Mouse (Mus musculus) adrenal gland, postnatal 25 days (tissue): ENCODE data around the gene Bicd2. TPM values are rescaled to one million over a fixed set of nuclear protein-coding genes. Genes with fewer than 3 reads are reported as not detected.

Source experiments
- DNase-seq: peaks from one replicate; pipeline ENCODE4 v3.0.0; 2021; ENCODE audit warnings: mixed read lengths
- total RNA-seq: library from RNA; stranded (reverse); gene quantifications from 2 replicates; pipeline ENCODE4 v1.2.3, GENCODE M21; 2021

Gene Bicd2
- total RNA-seq, 1 experiment from 2014 or later, result 43.7 TPM

DNA sequence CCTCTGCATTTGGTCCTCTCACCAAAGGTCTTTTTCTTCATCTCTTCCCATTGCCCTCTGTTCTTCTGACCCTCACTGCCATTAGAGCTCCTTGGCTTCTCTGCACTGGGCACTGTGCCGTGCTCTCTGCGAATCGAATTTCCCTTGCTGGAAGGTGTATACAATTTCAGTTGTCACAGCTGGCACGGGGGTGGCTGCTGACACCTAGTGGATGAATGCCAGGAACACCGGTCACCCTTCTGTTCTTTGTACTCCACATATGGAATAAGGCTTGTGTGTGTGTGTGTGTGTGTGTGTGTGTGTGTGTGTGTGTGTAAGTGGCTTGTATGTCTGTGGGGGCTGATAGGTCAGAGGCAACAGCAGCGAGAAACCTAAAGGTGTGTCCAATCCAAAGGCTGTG is 58.8 kb downstream of the Bicd2 start:
- no peak for DNase-seq

DNA sequence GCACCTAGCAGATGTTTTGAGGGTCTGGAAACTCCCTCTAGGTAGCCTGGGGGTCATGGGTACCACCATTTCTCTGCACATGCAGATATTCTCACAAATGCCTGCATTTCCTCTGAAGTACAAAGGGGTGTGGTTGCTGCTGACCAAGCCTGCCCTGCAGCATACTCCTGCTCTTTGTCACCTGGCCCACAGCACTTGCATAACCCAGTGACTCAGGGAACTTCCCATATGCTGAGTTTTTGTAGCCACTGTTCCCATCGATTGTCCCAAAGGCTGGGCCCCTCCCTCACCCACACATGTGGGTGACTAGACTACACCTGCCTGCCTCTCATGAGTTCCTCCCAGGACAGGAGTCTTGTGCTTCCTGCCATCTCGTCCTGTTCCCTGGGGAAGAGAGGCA is 61.2 kb downstream of the Bicd2 start:
- no peak for DNase-seq

DNA sequence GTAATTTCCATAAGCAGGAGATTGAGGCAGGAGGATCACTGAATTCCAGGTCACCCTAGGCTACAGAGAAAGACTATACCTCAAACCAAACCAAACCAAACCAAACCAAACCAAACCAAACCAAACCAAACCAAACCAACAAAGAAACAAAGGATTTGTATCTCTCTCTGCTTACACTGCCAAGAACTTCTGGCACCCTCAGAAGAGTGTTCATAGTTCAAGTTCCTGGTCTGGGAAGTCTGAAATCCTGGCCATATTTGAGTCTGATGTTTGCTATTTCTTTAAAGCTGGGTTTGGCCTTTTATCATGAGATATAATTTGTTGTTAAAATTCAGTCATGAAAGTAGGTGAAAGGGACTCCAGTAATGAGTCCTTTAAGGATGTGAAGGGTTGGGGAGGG is 66.4 kb downstream of the Bicd2 start:
- DNase-seq, result no peak

DNA sequence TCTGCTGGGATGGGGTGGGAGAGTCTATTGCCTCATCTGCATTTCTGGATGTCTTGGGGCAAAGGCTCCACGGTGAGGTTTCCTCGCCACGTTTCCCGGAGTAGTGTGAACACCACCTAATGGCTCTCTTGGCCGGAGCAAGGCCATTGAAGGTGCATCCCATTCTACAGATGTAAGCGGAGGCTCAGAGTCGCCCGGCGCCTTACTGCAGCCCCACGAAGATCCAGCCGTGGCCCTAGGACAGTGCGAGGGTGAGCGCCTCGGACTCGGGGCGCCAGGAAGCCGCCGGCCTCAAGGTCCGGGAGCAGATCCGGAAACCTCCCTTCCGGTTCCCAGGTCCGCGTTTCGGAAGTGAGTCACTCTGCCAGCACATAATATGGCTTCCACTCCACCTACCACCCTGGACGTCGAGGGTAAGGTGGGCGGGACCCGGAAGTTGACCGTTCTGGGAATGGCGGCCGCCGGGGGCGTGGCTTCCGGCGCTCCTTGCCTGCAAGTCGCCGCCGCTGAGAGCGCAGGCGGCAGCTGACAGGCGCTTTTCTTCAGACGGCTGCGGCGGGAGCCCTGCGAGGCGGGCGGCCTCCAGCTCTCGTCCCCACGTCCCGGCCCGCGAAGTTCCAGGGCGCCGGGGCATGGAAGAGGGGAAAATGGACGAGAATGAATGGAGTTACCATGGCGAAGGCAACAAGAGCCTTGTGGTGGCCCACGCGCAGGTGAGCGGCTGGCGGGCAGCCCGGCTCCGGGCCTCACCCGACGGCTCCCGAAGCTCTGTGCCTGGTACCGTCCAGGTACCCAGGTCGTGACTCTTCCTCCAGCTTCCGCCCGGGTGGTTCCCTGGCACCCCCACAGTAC is 79.6 kb downstream of the Bicd2 start, which contains the start of gene Ippk:
Ippk (plus strand) TSS at position 496 of the 852 bp plus-strand sequence.
- DNase-seq, result peak; percentile 97

DNA sequence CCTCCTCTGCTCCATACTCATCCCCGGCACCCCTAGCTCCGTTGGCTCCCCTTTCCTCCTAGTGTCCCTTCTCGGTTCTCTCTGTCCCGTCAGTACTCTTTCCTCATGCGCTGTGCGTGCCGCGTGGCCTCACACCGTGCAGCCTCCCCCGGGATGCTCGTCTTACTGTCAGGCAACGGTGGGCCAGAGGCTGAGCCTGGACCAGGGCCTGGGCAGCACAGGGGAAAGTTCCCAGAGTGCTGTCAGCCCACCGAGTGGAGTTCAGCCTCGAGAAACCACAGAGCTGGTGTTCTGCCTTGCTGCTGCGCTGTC is 80.2 kb downstream of the Bicd2 start:
- peak; percentile 24 for DNase-seq

DNA sequence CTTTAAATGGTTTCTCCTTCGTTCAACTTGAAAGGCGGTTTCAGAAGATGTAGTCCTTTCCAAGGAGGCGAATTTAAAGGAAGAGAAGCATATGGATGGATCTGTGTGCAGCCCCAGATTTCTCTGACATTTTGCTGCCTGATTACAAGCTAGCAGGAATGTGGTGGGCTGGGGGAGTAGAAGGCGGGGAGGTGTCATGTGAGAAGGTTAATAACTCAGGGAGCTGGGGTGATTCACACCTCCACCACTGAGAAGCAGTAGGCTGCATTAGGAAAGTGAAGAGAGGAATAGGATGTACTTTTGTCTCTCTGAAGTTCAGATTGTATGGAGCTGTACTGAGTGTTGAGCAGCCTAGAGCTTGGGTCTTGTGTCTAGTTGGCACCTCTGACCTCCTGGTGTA is 80.6 kb downstream of the Bicd2 start:
- DNase-seq, result no peak

DNA sequence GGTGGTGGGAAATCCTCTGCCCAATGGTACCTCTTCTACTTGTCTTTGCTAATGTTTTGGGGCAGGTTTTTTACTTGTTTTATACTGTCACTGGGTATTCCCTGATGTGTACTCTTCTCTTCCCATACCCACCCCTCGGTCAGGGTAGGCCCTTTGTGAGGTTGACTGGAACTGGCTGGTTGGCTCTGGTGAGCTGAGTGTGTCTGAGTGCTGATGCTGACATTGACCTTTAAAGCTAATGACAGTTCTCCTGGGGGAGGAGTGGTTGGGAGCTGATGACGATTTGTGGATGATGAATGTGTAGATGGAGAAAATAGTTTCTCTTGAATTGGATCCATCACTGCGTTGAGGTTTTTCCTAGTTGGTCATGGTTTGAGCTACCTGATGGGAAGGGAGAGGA is 85.4 kb downstream of the Bicd2 start:
- DNase-seq, result peak; percentile 33

DNA sequence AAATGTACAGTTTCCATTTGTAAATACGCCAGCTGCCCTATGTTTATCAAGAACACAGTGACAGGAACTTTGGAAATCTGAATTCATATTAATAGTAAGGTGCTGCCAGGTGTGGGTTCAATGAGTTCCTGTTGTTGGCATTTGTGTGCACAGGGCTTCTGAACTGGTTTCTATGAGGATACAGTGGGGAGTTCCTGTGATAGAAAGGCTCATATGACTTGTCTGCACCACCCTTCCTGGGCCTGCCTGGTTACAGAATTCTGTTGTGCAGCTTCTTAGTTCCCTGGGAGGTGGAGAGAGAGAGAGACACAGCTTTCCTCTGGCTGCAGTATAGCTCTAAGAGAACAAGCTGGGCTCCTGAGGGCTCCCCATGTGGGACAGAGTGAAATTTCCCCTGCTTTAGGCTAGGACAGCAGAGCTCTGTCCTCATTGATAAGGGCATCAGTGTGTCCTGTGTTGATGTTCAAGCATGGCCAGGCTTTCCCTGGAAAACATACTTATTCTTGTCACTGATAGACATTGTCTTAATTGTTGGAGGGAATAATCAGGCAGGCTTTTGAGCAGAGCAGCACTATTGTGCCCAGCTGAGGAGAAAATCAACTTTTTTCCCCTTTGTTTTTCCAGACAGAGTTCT is 86.8 kb downstream of the Bicd2 start:
- DNase-seq, result no peak

DNA sequence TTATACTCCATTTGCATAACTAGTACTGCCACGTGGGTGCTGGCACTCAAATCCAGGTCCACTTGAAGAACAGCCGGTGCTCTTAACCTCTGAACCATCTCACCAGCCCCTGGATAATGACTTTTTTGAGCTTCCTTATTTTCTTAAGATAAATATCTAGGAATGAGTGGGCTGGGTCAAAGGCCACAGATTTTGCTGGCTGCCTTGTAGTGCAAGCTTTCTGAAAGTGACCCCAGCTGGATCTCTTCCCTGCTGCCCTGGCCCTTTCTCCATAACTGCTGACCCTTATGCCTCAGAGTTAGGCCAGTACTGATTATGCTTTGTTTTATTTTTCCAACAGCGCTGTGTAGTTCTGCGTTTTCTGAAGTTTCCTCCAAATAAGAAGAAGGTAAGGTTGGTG is 89.1 kb downstream of the Bicd2 start:
- DNase-seq, result no peak

DNA sequence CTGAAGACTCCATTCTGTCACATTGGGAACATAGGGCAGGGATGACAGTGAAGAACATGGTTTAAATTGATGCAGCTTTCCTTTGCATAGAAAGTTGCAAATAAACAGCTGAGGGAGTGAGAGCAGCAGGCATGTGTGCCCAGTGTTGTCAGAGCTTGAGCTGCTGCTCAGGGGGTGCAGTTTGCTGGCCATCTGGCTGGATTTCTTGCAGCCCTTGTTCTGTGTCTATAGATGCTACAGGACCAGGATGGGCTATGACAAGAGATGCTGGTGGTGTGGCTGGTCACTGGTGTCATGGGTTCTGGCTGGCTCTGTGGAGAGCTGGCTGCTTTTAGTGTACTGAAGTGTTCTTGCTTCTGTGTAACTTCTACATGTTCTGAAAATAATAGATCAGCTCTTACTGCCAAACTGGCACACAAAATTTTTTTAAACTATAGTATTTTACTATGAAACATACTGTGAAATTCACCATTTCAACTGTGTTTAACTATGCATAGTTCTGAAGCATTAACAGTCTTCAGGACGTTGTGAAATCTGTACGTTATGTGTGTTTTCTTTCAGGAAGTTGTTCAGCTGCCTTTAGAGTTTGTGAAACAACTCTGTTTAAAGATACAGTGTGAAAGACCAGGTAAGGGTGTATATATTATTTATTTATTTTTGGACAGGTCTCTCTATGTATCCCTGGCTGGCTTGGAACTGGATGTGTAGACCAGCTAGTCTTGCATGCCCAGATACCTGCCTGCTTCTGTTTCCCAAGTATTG is 92.1 kb downstream of the Bicd2 start:
- DNase-seq, result no peak

DNA sequence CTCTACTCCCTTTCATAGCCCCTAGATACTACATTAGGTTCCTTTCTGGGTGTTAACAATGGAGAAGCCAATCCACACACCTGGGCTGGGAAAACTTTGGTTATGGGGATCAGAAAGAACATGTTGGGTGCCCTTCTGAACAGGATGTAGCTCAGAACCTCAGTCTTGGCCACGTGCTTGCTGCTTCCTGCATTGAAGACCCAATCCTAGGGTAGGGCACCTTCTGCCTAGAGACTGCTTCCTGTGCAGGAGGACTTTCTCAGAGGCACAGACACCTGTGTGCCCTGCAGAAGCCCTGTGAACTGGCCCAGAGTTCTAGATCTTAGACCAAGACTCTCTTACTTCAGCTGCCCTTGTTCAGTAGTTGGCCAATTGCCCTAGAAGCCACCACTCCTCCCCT is 94.4 kb downstream of the Bicd2 start:
- no peak for DNase-seq

DNA sequence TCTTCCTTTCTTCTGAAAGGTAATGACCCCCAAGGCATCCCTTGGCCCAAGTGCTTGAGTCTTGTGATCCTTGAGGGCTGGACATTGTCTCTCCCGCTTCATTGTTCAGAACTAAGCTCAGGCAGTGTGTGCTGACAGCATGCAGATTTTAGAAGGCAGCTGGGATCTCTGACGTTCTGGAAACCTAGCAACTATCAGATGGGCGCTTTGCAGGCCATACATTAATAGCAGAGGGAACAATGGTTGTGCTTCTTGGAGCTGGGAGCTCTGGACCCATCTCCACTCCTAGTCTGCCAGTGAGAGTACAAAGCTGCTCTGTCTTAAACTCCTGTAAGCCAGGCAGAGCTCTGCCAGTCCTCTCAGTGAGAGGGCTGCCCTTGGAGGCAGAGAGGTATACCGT is 94.8 kb downstream of the Bicd2 start:
- no peak for DNase-seq

Other genes starting within 250 kb of the Bicd2 start
- 2.4 and 4.2 TPM in 2 replicates for gene Wnk2, start 193.6 kb upstream of the Bicd2 start, total RNA-seq
- 47.6 and 55.2 TPM in 2 replicates for gene Ninj1, start 154.1 kb upstream of the Bicd2 start, total RNA-seq
- gene Card19, start 125.5 kb upstream of the Bicd2 start, total RNA-seq, result 52.0 and 60.3 TPM in 2 replicates
- 0.43 and 0.95 TPM in 2 replicates for gene Susd3, start 92.9 kb upstream of the Bicd2 start, total RNA-seq
- 1.5 and 2.8 TPM in 2 replicates for gene Fgd3, start 21.3 kb upstream of the Bicd2 start, total RNA-seq
- gene Ippk, start 79.7 kb downstream of the Bicd2 start, total RNA-seq, result 24.1 and 27.7 TPM in 2 replicates
- 1.5 and 2.1 TPM in 2 replicates for gene Tes3-ps, start 151.7 kb downstream of the Bicd2 start, total RNA-seq
- gene Ecm2, start 163.2 kb downstream of the Bicd2 start, total RNA-seq, result 3.9 and 5.5 TPM in 2 replicates
- 2.8 and 3.3 TPM in 2 replicates for gene Aspn, start 202.9 kb downstream of the Bicd2 start, total RNA-seq
- gene Omd, start 240.9 kb downstream of the Bicd2 start, total RNA-seq, result 1.1 and 1.6 TPM in 2 replicates